Mouse (Mus musculus) lung, postnatal 10 days (tissue): ENCODE measurements around the gene Pp2d1.
"Not testable (repeated sequence)": the region's sequence is repeated elsewhere in the genome, so short reads cannot be mapped to it uniquely, and the experiment has no call there.

Source experiments
- DNase-seq: peaks from one replicate; pipeline ENCODE4 v3.0.0; 2021

Gene Pp2d1

DNA sequence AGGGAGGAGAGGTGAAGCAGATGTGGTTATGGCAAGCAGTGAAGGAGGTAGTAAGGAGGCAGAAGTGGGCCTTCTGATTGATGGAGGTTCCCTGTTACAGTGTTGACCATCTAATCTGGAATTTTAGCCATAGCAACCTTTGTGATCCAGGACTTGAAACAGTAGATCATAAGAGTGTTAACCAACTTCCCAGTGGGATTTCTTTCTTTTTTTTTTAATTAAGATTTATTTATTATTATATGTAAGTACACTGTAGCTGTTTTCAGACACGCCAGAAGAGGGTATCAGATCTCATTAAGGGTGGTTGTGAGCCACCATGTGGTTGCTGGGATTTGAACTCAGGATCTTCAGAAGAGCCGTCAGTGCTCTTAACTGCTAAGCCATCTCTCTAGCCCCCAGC lies at the start of gene Pp2d1:
TSS of gene Pp2d1 (minus strand) at position 101 of the 400 bp plus-strand sequence.
- DNase-seq, result not testable (repeated sequence)

DNA sequence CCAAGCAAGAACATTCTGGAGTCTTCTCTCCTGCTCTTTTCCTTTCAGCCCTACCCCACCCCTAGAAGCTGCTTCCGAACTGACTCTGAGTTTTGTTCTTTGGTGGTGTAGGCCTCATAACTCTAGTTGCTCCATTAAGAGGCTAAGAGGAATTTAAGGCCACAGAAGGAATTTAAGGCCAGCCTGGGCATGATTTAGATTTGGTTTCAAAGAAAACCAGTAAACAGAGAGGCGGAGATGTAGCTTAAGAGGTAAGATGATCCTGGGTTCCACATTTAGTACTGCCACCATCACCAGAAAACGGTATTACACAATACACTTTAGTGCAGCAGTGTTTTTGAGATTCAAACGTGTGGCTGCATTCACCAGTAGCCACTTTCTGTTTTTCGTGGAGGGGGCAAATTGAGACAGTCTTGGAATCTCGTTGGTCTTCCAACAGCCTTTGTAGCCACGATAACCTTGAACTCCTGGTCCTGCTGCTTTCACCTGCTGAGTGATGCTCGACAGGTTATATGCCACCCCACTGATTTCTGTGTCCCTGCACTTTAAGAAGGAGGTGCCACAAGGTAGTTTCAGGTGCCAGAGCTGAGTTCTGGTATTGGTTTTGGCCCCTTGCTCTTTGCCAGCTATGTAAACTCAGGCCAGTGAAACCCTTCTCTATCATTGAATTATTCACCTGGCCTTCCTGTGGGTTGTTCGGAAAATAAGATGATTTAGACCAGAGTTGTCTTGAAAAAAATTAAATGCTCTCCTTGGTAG lies 49.0 kb upstream of the Pp2d1 start:
- DNase-seq, result no peak

DNA sequence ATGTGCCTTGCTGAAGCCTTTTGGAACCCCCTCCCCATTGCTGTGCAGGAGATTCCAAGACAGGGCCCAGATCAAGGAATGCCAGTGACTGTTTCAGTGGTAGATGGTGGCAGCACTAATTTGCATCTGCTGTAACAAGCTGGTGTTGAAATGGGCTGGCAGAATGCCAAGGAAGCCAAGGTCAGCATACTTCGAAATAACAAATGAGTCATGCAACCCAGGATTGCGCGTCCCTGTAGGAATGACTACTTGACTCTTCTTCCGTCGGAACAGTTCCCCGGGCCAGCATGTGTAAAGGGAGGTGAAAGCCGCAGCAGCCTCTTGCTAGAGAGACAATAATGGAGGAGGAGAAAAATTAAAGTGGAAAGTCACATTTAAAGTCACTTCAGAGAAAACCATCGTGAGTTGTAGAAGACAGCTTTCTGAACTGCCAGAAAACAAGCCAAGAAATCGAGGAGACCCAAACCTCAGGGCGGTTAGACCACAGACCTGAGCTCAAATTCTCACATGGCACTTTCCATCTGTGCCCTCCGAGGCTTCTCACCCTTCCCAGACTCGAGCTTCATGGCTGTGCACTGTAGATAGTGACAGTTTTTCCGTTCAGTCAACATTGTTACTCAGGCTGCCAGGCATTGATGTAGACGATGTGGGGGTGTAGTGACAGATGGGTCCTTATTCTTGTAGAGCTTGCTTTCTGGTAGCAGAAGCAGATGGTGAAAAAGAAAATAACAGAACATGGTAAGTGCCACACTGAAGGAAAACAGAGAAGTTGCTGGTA lies 48.0 kb upstream of the Pp2d1 start:
- peak; percentile 94 for DNase-seq

DNA sequence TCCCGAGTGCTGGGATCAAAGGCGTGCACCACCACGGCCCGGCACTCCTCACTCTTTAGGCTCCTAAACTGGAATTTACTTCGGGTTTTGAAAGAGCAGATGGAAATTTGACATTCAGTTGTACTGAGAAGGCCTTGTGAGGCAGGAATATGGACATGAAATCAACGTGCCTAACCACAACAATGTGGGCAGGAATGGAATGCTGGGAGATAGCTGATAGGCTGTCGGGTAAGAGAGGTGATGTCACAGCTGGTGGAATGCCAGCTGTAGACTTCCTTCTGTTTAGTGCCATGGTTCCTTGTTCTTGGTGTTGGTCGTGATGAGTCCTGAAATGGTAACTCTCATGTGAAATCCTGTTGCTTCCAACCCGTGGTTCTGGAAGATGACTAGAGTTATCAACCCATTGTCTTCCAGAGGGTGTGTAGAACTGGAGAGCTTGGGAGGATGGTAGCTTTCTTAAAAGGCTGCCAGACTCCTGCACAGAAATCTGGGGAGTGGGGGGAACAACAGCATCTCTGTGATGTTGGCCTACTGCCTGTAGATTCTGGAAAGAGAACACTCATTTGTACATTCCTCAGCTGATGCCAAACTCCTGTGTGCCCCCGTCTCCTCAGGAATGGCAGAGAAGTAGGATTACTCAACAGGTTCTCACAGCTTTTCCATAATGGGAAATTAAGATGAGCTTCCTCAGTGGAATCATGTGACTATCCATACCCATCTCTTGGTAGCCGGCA lies 44.8 kb upstream of the Pp2d1 start:
- peak; percentile 33 for DNase-seq

DNA sequence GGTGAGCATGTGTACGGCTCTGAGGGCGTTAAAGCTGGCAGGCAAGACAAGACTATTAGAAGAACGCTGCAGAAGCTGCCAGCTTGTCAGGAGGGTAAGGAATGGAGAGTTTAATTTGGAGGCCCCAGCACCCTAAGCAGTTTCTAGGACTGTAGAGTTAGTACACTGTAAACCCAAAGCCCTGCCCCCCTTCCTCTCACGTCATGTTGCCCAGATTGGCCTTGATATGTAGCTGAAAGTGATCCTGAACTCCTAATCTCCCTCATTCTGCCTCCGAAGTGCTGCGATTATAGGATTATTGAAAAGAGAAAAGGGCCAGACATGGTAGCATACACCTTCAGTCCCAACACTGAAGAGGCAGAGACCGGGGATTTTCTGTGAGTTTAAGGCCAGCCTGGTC lies 43.6 kb upstream of the Pp2d1 start:
- no peak for DNase-seq

DNA sequence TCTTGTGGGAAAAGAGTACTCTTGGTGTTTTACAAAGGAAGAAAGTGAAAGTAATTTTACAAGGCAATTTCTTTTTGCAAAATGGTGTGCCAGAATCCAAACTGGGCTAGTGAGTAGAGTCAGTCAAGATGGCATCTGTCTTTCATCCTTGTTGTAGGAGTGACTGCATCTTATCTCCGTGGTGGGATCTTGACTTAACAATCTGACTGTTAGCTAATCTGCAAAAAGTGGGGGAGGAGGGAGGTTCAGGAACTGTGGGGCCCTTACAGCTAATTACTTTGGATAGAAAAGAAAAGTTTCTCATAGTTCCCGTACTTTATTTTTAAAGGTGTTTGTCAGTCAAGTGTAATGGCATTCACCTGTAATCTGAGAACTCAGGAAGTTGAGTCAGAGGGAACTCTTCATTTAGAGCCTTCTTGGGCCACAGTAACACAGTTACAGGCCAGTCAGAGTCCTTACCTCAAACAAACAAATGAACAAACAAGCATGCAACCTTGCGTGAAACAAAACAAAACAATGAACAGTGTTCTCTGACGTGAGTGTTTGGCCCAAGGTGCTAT lies 42.9 kb upstream of the Pp2d1 start:
- no peak for DNase-seq

DNA sequence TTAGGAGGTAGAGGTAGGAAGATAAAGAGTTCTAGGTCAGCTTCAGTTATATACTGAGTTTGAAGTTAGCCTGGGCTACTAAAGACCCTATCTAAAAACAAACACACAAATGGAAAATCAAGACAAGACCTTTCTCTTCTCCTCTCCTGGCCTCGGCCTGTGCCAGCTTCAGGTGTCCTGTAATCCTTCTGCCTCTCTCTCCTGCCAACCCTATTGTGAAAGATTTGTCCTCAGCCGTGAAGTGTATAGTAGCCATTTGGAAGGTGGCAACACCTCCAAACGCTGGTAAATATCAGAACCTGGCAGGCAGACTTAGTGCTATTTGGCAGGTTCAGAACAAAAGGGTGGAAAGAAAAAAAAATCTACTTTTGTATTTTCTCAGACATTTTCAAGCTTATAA lies 41.0 kb upstream of the Pp2d1 start:
- no peak for DNase-seq

DNA sequence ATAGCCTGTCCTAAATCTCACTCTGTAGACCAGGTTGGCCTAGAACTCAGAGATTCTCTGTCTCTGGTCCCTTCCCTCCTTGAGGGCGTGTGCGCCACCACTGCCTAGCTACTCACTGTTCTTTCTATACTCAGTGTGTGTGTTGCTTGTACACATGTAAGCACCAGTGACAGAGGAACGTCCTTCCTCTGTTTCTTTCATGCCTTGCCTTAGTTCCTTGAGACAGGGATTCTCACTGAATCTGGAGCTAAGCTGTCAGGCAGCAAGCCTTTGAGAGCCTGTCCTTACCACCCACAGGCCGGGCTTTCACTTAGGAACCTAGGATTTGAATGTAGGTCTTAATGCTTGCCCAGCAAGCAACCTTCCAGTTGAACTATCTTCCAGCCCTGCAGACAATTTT lies 40.4 kb upstream of the Pp2d1 start:
- DNase-seq, result no peak

DNA sequence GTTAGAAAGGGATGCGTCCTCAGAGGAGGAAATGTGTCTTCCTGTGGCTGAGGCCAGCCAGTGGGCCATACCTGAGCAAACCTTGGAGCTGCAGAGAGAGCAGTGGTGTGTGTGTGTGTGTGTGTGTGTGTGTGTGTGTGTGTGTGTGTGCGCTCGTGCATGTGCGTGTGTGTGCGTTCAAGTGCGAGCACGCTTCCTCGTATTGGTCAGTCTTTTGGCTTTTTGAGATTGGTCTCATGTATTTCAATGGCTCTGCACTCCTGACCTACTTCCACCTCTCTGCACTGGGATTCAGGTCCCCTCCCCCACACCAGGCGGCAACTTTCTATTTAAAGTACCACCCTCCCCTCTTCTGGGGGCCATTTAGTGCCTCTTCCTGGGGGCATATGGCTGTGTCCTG lies 39.5 kb upstream of the Pp2d1 start:
- no peak for DNase-seq

DNA sequence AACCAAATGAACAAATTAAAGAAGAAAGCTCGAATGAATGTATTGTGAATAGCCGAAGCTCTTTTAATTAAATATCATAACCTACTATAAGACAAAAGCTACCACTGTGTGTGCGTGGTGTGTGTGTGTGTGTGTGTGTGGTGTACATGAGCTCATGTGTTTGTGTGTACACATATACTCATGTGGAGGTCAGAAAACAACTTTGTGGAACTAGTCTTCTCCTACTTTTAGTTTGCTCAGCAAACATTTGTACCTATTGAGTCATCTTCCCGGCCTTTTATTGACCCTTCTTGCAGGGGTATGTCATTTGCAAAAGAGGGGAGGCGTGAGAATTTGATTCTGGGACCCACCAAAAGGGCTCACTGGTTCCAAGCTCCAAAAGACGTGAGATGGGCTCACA lies 39.0 kb upstream of the Pp2d1 start:
- DNase-seq, result no peak

DNA sequence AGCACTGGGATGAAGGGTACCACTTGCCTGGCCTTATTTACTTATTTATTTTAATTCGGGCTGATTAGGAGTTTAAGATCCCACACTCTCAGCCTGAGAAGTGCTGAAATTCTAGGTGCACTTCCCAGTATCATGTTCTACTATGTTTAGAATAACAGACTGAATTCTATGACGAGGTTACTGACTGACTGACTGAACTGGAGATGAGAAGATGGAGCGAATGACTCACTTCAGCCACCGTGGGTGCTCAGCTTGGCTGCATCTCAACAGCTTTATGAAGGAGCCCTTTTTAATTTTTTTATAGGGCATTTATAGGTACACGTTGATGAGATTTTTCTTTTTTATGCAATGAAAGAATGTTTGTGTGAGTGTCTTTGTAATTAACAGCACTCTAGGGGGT lies 38.5 kb upstream of the Pp2d1 start:
- DNase-seq, result no peak

DNA sequence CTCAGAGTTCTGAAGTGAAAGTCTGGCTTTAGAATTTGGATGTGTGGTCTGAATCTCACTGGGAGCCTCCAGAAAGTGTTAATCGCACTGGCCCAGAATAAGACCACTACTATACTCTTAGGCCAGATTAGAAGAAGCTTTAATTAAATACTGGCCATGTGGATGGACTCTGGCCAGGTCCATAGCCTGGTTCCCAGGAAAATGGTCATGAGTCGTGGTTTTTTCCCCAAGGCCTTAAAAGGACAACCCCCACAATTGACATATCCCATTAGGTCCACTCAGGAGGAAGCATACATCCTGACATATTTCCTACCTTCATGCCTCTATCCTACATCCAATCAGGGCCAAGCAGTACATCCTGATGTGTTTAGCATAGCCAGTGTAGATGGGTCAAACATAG lies 37.9 kb upstream of the Pp2d1 start:
- no peak for DNase-seq

DNA sequence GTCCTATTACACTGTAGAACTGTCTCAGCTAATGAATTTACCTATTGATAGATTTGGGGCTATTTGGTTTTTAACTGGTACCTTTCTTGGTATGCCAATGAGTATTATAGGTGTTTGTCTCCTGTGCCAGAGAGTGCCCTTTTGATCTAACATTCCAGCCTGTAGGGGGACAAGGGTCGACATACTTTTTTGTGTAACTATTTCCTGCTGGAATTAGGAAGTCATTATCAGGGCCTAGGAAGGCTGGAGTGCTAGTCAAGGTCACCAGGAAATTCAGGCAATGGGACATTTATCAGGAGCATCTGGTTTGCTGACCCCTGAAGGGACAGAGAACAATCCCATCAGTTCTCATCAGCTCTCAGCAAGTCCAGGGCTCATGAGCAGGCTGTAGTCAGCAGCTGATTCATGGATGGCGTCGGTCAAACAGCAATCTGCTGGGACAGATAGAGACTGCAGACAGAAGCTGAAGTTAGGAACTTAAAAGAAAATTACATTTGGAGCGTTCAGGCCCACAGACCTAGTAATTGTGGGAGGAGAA lies 33.8 kb upstream of the Pp2d1 start:
- DNase-seq, result no peak

DNA sequence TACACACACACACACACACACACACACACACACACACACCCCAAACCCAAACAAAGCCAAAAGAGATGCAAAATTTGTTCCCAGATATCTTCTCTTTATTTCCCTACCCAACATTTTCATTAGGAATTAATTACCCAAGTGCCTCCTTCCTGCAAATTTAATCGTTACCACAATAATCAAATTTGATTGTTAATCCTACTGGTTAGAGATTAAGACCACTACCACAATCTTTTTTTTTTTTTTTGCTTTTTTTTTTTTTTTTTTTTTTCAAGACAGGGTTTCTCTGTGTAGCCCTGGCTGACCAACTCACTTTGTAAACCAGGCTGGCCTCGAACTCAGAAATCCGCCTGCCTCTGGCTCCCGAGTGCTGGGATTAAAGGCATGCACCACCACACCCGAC lies 31.7 kb upstream of the Pp2d1 start:
- not testable (repeated sequence) for DNase-seq

DNA sequence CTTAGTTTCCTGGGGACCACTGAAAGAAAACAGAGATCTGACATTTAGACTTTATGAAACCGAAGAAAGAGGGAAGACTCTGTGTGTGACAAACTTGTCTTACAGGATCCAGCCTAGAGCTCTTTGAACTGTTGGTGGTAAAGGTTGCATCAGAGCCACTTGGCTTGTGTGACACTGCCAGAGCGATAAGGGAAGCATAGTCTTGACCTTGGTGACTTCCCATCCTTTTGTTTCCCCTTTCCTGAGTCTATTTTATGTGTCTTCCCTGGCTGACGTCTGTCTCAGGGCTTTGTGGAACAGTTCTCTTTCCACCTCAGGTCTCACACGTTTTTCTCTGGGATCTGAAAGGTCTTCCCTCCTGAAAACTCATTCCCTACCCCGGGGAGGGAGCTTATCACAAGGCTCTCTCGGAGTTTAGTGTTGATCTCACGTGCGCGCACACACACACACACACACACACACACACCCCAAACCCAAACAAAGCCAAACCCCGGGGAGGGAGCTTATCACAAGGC lies 31.2 kb upstream of the Pp2d1 start:
- peak; percentile 32 for DNase-seq

DNA sequence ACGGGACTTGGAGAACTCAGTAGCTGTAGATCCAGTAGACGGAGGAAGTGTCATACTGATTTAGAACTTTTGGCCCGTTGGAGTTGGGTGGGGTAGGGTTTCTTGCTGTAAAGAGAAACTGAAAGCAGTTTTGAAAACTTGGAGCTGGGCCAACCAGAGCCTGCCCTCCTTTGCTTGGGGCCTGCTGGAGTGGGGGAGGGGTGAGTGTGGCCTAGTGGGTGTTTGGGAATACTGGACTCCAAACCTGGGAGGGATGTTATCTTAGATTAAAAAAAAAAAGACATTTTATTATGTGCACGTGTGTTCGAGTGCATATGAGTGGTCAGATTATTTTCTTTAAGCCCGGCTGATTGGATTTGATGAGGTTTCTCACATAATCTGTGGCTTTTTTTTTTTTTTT lies 30.6 kb upstream of the Pp2d1 start:
- peak; percentile 92 for DNase-seq

DNA sequence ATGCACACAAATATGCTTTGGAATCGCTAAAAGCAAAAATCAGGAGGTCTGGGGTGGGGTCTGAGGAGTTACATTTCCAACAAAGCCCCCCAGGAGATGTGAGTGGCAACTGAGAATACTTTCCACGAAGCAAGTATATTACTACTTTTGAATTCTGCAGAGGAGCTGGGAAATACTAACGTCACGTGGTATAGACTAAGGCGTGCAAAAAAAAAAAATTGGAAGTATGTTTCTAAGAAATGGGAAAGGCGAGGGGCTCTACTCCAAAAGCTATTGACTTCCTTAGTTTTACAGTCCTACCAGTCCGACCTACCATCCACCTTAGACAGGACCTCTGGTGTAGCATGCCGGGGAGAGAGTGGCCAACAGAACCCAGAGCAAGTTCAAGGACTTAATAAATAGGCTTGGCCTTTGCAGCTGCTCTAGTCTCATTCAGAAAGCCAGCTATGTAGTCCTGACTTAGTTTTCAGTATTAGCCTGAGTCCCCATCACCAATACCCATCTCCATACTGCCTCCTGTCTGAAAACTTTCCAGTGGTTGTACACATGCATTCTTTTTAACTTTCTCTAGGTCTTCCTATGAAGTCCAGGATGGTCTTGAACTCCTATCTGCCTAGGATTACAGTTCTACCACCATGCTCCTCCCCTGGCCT lies 29.6 kb upstream of the Pp2d1 start:
- no peak for DNase-seq

DNA sequence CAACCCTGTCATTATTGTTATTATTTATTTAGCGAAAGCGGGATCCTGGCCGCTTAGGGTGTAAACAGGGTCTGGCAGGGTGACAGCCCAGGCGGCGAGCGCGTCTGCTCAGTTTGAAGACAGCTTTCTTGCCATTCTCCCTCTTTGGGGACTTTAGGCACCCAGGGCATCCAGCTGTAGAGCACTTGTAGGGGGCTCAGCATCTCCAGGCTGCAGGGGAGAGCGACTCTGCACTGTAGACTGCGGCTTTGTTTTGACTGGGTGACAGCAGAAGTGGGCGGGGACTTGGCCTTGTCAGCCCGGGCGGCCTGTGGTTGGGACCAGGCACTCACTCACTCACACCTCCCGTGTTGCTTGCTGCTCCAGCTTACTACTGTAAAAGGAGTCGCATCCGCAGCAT lies 28.9 kb upstream of the Pp2d1 start:
- peak; percentile 93 for DNase-seq

DNA sequence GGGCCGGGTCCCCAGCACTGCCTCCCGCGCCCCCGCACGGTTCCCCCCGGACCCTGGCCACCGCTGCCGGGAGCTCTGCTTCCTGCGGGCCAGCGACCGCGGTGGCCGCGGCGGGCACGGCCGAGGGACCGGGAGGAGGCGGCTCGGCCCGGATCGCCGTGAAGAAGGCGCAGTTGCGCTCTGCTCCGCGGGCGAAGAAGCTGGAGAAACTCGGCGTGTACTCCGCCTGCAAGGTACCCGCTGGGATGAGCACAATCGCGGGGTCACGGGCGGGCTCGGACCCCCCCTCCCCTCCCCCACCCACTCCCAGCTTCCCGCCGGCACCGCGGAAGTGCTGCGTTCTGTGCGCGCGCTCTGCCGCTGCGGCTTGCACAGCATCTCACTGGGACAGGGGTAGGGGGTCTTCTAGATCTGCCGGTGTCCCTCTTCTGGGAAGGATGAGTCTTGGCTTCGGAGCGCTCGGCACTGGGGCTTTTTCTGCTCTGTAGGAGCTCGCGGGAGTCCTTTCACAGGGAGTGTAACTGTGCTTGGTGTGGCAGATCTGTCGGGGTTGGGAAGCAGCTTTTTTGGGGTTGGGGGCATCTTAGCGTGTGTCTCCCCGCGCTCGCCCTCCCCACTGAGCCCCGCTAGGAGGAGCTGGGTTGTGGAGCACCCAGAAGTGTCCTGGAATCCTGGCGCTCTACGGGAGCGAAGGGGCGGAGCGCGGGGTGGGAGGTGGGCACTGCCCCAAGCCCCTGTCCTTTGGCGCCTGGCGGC lies 28.3 kb upstream of the Pp2d1 start:
- peak; percentile 62 for DNase-seq

DNA sequence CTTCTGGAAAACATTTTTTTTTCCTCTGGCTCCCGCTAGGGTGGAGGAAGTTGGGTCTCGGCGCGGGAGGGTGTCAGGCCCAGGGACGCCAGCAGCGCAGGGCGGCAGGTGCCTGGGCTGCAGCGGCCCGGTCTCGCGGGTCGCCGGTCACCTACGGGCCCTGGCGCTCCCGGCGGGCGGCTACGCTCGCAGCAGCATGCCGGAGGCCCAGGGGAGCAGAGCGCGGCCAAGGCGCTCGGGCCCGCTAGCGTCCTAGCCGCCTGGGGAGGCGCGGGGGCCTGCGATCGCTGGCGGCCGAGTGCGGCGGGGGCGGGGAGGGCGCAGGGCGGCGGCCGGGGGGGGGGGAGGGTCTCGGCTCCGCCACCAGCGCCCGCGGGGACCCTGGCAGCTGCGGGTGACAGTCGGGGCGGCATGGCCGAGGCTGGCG lies 27.7 kb upstream of the Pp2d1 start:
- DNase-seq, result peak; percentile 84

DNA sequence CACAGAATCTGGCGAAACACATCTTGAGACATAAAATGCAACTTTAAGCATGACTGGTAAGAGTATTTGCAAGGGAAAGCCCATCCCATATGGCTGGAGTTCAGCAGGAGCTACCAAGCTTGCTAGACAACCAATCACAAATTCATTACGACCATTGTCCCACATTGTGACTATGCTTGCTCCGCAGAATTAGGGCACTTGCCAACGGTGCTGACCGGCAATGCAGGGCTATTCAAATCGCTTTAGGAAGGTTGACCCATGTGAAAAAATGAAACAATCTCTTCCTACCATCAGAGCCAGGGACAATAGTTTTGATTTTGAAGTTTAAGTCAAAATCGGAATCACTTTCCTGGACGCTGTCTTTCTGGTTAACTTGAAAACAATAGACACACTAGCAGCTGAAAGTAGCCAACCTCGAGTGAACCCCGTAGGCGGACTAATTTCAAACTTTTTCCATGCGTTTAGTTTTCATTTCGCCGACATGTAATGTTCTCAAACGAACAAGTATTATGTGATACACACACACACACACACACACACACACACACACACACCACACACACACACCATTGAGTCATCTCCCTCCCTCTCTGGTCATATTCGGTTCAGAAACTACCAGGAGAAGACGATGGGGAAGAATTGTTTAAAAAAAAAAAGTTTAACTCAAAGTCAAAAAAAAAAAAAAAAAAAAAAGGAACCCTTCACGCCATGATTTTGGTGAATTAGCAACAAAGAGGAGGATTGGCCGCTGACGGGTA lies 27.1 kb upstream of the Pp2d1 start, which contains the start of gene Kat2b:
TSS of gene Kat2b (plus strand) at position 701 of the 758 bp plus-strand sequence.
- peak; percentile 73 for DNase-seq
